Mouse (Mus musculus): ENCODE results near the gene Prss53.

DNA sequence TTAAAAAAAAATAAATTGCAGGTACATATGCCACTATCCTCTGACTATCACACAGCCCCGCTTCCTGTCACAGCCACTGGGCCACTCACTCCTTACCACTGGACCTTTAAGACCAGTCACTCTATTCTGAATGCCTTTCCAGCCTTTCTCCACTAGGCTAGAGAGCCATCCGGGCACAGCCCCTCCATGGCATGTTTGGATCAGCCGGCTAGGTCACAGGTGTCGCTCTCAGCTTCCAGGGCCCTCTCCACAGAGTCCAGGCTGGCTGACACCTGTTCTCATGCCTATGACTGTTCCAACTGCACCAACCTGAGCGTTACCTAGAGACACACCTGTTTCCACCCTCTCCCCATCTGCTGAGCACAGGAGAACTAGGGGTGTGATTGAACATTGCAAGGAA, 37.8 kb upstream of the Prss53 start:
- TF ChIP-seq CTCF (IDR thresholded peaks at IDR 0.05; ENCODE audit: low read depth), result no peak
- no peak for TF ChIP-seq EP300 (IDR thresholded peaks at IDR 0.05; ENCODE audit: low read depth)

Measured in heart, postnatal 0 days (tissue).